Mouse (Mus musculus): ENCODE measurements at regions not wholly inside any gene's neighbourhood (a gene's known extent, or its start where the extent isn't known, plus 50 kb on each side); places are given as distances from the start of the nearest gene placed in this dataset.
A peak's percentile ranks its signal among the peaks of the same experiment; 100 is the strongest.

DNA sequence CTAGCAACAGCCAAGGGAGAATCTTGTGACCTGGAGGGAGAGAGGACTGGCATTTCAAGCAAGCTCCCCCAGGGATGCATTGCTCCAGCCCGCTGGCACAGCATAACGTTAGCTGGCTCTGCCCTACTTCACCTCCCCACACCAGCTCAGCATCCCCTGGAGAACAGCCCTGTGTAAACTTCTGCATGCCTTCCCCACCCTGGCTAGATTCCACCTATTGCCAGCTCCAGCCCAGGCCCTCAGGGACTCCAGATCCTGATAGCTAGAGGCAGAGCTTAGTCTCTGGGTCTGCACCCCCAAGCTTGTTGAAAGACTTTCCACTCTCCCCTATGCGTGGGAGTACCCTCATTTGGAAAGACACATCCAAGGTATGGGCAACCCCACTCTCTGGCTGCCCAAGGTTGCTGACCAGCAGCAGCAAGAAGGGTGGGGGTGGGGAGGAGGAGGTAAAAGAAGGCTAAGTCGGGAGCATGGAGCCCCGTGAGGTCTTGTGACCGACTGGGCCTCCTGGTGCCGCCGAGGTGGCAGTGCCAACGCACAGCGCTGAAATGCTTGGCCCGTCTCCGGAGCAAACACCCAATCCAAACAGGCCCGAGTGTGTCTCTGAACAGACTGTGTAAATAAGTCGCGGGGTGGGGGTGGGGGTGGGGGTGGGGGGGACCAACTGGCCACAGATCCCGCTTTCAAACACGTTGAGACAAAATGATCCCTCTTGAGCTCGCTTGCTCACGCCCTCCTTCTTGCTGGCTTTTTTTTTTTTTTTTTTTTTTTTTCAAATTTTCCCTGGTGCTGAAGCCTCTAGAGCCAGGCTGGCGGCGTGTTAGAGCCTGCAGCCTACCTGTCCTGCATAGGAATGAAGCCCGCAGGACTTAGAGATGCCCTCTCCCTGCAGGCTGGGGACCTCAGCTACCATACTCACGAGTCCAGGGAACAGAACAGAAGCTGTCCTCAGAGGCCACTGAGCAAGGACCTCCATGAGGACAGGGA is 350.3 kb downstream of the Sox9 start:
- WGBS = 49% methylated on average over 23 of the region's 23 CpGs
- Histone ChIP-seq H3K4me3 (ENCODE audit: low read depth, low read length) (no peak overlapping the region), H3K4me1 (ENCODE audit: insufficient read depth, low read depth, low read length) (peaks cover 6% of the 10 kb centered on the region; the same call in 1 of the 2 replicates), H3K9me3 (ENCODE audit: low read length) (no peaks in the 10 kb centered on the region), H3K27ac (ENCODE audit: low read length) (peak overlapping the region; percentile 62), H3K36me3 (ENCODE audit: insufficient read depth, low read length) (no peaks in the 10 kb centered on the region), H3K9ac (replicated peaks; ENCODE audit: low read depth) (no peak overlapping the region), H3K4me2 (replicated peaks; ENCODE audit: low read depth, low read length) (peak overlapping the region; percentile 27), H3K27me3 (replicated peaks; ENCODE audit: insufficient read depth, low read length) (no peaks in the 10 kb centered on the region)
- ATAC-seq = peak; percentile 91
- peak; percentile 80 for DNase-seq (ENCODE audit: low spot score)
- TF ChIP-seq CTCF (IDR thresholded peaks at IDR 0.05) (no peak), EP300 (IDR thresholded peaks at IDR 0.05) (no peak)

DNA sequence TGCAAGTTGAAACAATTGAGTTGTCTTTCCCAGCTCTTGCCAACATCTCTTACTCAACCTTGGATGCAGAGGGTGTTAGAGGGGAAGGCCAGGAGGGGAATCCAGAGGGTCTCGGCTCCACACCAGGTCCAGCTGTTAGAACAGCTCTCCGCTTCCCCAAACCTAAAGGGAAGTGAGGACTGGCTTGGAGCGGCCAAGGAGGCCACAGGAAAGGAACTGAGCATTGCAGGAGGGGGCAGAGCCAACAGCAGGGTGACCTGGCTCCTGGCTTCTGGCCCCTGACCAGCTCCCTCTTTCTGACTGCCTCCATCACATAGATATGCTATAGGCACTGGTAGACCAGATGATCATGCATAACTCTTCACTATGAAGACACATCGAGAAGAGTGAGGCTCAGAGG is 351.4 kb downstream of the Sox9 start:
- Histone ChIP-seq H3K9ac (replicated peaks; ENCODE audit: low read depth) (no peak overlapping the region), H3K36me3 (ENCODE audit: insufficient read depth, low read length) (no peaks in the 10 kb centered on the region), H3K4me2 (replicated peaks; ENCODE audit: low read depth, low read length) (no peak overlapping the region), H3K4me1 (ENCODE audit: insufficient read depth, low read depth, low read length) (peaks cover 6% of the 10 kb centered on the region; the same call in 1 of the 2 replicates), H3K27ac (ENCODE audit: low read length) (no peak overlapping the region), H3K9me3 (ENCODE audit: low read length) (no peaks in the 10 kb centered on the region), H3K27me3 (replicated peaks; ENCODE audit: insufficient read depth, low read length) (no peaks in the 10 kb centered on the region), H3K4me3 (ENCODE audit: low read depth, low read length) (no peak overlapping the region)
- no peak for ATAC-seq
- TF ChIP-seq CTCF (IDR thresholded peaks at IDR 0.05) = no peak
- no peak for TF ChIP-seq EP300 (IDR thresholded peaks at IDR 0.05)
- no peak for DNase-seq (ENCODE audit: low spot score)
- 55% methylated on average over 4 of the region's 4 CpGs for WGBS

DNA sequence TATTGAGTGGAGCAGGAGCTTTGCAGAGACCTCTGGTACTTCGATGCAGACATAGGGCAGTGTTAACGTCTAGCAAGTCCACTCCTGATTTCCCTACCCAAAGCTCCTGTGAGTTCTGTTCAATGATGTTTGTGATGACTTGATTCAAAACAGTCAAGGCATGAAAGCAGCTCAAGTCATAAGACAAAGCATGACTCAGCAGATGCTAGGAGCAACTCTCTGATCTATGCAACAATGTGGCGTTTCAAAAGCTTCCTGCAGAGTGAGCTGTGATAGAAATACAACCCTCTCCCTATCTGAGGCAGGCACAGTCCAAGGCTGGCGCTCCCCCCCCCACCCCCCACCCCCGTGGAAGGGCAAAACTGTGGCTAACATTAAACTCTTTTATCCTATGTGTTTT is 353.2 kb downstream of the Sox9 start:
- H3K27me3 ChIP-seq (replicated peaks; ENCODE audit: insufficient read depth, low read length) = no peaks in the 10 kb centered on the region
- ATAC-seq = no peak
- DNase-seq (ENCODE audit: low spot score) = no peak
- no peak overlapping the region for H3K27ac ChIP-seq (ENCODE audit: low read length)
- no peak overlapping the region for H3K4me3 ChIP-seq (ENCODE audit: low read depth, low read length)
- no peak for TF ChIP-seq EP300 (IDR thresholded peaks at IDR 0.05)
- no peak for TF ChIP-seq CTCF (IDR thresholded peaks at IDR 0.05)
- H3K4me1 ChIP-seq (ENCODE audit: insufficient read depth, low read depth, low read length) = peaks cover 6% of the 10 kb centered on the region; the same call in 1 of the 2 replicates
- no peaks in the 10 kb centered on the region for H3K36me3 ChIP-seq (ENCODE audit: insufficient read depth, low read length)
- H3K9me3 ChIP-seq (ENCODE audit: low read length) = no peaks in the 10 kb centered on the region
- H3K9ac ChIP-seq (replicated peaks; ENCODE audit: low read depth) = no peak overlapping the region
- WGBS = 65% methylated on average over 5 of the region's 5 CpGs
- H3K4me2 ChIP-seq (replicated peaks; ENCODE audit: low read depth, low read length) = no peak overlapping the region

DNA sequence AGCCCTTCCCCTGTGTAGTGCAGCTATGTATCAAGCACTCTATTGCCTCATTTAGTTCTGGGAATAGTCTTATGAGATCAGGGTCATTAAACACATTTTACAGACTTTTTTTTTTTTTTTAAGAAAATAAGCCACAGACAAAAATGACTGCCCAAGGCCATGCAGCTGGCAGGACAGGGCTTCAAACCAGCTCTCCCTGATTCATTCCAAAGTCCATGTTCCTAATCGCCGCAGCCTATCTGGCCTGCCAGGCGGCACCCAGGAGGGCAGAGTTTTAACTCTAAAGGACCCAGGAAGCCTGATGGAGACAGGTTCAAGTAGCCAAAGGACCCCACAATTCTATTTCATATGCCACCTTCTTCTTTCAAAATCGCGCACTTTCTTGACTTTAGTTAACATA is 356.4 kb downstream of the Sox9 start:
- no peak for DNase-seq (ENCODE audit: low spot score)
- H3K27ac ChIP-seq (ENCODE audit: low read length) = no peak overlapping the region
- peaks cover 1% of the 10 kb centered on the region; the same call in 1 of the 2 replicates for H3K4me1 ChIP-seq (ENCODE audit: insufficient read depth, low read depth, low read length)
- H3K4me2 ChIP-seq (replicated peaks; ENCODE audit: low read depth, low read length) = no peak overlapping the region
- no peak overlapping the region for H3K4me3 ChIP-seq (ENCODE audit: low read depth, low read length)
- H3K36me3 ChIP-seq (ENCODE audit: insufficient read depth, low read length) = no peaks in the 10 kb centered on the region
- H3K27me3 ChIP-seq (replicated peaks; ENCODE audit: insufficient read depth, low read length) = no peaks in the 10 kb centered on the region
- H3K9me3 ChIP-seq (ENCODE audit: low read length) = no peaks in the 10 kb centered on the region
- no peak overlapping the region for H3K9ac ChIP-seq (replicated peaks; ENCODE audit: low read depth)
- 86% methylated on average over 5 of the region's 5 CpGs for WGBS
- no peak for ATAC-seq
- TF ChIP-seq CTCF (IDR thresholded peaks at IDR 0.05) (no peak), EP300 (IDR thresholded peaks at IDR 0.05) (no peak)

DNA sequence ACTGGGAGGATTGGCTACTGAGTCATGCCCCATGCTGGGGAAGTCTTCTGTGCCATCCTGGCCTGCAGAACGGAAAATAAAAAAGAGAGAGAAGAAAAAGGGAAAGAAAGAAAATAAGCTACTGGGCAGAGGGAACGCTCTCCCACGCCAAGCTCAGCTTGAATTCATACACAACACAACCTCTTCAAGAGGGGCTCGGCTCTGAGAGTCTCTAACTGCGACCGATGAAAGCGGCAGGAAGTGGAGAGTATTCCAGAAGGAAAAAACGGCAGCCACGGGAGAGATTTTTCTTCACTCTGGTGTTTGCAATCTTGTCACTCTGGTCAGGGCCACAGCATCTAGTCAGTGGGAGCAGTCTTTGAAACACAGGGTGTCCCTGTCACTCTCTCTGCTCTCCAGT is 358.6 kb downstream of the Sox9 start:
- no peaks in the 10 kb centered on the region for H3K36me3 ChIP-seq (ENCODE audit: insufficient read depth, low read length)
- 43% methylated on average over 9 of the region's 9 CpGs for WGBS
- no peak overlapping the region for H3K4me2 ChIP-seq (replicated peaks; ENCODE audit: low read depth, low read length)

DNA sequence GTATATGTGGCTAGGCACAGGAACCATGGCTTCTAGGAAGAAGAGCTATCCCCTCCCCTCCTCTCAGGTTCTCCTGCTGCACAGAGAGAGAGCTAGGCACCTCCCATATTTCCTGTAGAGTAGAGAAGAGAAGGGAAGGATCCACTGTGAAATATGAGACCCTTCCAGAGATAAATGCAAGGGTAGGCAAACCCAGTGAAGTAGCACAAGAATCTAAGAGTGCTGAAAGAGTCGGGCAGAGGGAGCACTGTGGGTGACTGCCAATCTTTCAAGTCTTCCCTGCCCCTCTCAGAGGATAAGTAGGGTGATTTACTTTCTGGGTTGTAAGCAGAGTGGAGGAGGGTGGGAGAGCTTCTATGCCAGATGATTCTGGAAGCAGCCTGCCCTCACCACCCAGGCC is 360.8 kb downstream of the Sox9 start:
- H3K27me3 ChIP-seq (replicated peaks; ENCODE audit: insufficient read depth, low read length) = no peaks in the 10 kb centered on the region
- H3K9me3 ChIP-seq (ENCODE audit: low read length) = no peaks in the 10 kb centered on the region
- 10% methylated on average over 1 of the region's 1 CpGs for WGBS
- H3K36me3 ChIP-seq (ENCODE audit: insufficient read depth, low read length) = no peaks in the 10 kb centered on the region
- H3K27ac ChIP-seq (ENCODE audit: low read length) = no peak overlapping the region
- H3K4me1 ChIP-seq (ENCODE audit: insufficient read depth, low read depth, low read length) = no peaks in the 10 kb centered on the region
- no peak overlapping the region for H3K9ac ChIP-seq (replicated peaks; ENCODE audit: low read depth)
- TF ChIP-seq EP300 (IDR thresholded peaks at IDR 0.05) (no peak), CTCF (IDR thresholded peaks at IDR 0.05) (no peak)
- ATAC-seq (no peak), DNase-seq (ENCODE audit: low spot score) (no peak)
- H3K4me3 ChIP-seq (ENCODE audit: low read depth, low read length) = no peak overlapping the region
- no peak overlapping the region for H3K4me2 ChIP-seq (replicated peaks; ENCODE audit: low read depth, low read length)

More for the DNA sequence above, 358.6 kb downstream of the Sox9 start:
- Histone ChIP-seq H3K27me3 (replicated peaks; ENCODE audit: insufficient read depth, low read length) (no peaks in the 10 kb centered on the region), H3K9ac (replicated peaks; ENCODE audit: low read depth) (no peak overlapping the region), H3K4me1 (ENCODE audit: insufficient read depth, low read depth, low read length) (no peaks in the 10 kb centered on the region), H3K4me3 (ENCODE audit: low read depth, low read length) (no peak overlapping the region), H3K27ac (ENCODE audit: low read length) (no peak overlapping the region), H3K9me3 (ENCODE audit: low read length) (no peaks in the 10 kb centered on the region)
- DNase-seq (ENCODE audit: low spot score) (no peak), ATAC-seq (no peak)
- TF ChIP-seq CTCF (IDR thresholded peaks at IDR 0.05) = no peak
- no peak for TF ChIP-seq EP300 (IDR thresholded peaks at IDR 0.05)

Measured in lung, postnatal 0 days (tissue).